Mouse (Mus musculus): Measurements from ENCODE around the gene Gm21188. TPM values are rescaled to one million over a fixed set of nuclear protein-coding genes. Genes with fewer than 3 reads are reported as not detected.
"Not testable (repeated sequence)": the region's sequence is repeated elsewhere in the genome, so short reads cannot be mapped to it uniquely, and the experiment has no call there.

Gene Gm21188
- total RNA-seq, 2 experiments from 2014 or later: 0.36 TPM; not detected in 1

DNA sequence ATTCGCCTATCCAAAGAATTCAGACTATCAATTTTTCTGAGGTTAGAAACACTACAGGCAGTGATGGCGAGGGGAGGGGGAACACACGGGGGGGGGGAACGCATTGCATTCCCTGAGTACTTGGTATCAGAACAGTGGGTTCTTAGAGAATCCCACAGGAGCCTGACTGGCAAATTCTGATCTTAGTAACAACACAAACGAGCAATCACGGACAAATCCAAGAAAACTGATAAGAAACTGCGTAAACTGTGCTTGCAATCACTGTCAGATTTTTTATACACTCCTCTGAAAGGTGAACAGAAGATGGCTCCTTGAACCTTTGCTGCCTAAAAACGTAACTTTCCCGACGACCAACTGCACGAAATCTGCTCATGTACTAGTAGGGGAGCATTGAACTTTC is 24.6 kb downstream of the Gm21188 start:
- DNase-seq (ENCODE audit: low spot score in 2 of 2): not testable (repeated sequence)

DNA sequence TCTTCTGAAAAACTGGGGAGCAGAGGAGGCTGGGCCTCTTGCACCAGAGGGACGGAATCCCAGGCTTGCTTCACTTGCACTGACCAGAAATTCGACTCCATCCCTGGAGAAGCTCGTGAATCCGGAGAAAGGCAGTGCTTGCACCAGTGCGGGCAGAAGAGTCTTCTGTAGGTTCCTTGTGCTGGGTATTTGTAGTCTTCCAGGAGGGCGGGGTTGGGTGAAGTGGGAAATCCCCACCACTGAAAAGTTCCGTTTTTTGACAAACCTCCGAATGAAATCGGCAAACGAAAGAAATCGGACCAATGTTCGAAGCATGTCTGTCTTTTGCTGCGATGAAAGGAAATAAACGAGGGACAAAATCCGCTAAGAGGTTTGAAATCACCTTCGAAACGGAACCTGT is 25.1 kb downstream of the Gm21188 start, which contains the start of gene Gm36079:
Gene Gm36079 (minus strand): TSS at position 101 of the 400 bp plus-strand sequence.
- DNase-seq (ENCODE audit: low spot score in 2 of 2): not testable (repeated sequence)

DNA sequence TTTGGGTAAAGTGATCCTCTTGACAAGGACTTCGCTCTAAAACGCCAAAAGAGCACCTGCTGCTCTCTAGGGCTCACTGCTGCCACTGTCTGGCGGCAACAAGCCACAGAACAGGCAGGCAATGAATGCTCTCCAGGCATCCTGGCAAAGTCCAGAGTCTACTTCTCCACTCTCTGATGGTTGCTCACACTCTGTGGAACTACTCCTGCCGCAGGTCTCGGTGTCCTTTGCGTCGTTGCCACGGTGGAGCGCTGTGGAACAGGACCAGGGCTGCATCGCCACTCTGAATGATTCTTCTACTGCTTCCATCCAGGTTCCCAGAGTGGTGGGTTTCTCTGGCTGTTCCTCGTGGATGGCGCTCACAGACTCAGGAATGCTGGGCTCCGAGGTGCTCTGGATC is 25.6 kb downstream of the Gm21188 start:
- peak in 1 of 2 experiments; percentile 7 for DNase-seq (ENCODE audit: low spot score in 2 of 2)

DNA sequence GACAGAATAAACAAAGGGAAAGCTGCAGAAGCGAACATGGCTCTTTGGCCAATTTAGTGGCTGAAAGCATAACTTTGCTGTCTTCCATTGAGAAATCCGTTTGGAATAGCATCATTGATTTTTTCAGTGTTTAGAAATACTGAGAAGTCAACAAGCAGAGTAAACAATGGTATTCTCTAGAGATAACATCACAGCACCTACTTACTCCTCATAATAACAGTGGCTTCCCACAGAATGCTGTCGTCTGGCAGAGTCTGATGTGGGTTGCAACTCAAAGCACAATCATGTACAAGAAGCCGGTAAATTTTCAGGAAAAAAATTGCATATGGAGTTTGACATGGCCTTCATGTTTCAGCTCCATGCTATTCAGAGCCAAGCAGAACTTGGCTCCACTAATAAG is 26.4 kb downstream of the Gm21188 start:
- DNase-seq (ENCODE audit: low spot score in 2 of 2): peak in 1 of 2 experiments; percentile 14

DNA sequence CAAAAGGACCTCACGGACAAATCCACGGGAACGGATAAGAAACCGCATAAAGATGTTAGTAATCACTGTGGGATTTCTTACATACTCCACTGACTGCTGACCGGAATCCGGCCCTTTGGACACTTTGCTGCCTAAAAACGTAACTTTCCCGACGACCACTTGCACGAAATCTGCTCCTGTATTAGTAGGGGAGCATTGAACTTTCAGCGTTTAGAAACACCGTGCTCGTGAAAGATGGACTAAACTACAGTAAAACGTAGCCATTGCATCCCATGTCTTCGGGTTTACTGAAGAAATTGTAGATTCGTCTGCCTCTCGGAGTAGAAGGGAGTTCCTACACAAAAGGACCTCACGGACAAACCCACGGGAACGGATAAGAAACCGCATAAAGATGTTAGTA is 27.0 kb downstream of the Gm21188 start:
- DNase-seq (ENCODE audit: low spot score in 2 of 2): not testable (repeated sequence)

DNA sequence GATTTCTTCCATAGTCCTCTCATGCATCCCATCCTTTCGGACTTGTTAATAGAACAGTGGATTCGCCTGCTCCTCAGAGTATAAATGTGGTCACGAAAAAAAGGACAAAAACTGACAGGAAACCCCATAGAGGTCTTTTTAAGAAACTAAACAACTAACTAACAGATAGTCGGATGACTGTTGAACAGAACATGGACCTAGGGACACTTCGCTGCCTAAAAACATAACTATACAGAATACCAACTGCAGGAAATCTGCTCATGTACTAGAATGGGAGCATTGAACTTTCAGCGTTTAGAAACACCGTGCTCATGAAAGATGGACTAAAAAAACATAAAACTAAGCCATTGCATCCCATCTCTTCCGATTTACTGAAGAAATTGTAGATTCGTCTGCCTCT is 27.4 kb downstream of the Gm21188 start:
- not testable (repeated sequence) for DNase-seq (ENCODE audit: low spot score in 2 of 2)

DNA sequence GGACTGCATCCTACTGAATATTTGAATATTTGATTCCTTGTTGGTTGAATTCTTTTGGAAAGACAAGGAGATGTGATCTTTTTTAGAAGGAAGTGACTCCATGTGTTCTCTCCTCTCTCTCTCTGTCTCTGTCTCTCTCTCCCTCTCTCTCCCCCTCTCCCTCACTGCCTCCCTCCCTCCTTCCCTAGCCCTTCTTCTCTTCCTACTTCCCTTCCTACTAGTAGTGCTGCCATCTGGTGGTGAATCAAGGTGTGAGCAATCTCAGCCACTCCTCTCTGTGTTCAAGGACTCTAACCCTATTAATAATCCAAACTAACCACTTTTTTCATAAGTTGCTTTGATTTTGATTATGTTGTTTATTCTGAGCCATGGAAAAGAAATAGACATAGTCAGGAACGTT is 30.5 kb downstream of the Gm21188 start:
- not testable (repeated sequence) for DNase-seq (ENCODE audit: low spot score in 2 of 2)

DNA sequence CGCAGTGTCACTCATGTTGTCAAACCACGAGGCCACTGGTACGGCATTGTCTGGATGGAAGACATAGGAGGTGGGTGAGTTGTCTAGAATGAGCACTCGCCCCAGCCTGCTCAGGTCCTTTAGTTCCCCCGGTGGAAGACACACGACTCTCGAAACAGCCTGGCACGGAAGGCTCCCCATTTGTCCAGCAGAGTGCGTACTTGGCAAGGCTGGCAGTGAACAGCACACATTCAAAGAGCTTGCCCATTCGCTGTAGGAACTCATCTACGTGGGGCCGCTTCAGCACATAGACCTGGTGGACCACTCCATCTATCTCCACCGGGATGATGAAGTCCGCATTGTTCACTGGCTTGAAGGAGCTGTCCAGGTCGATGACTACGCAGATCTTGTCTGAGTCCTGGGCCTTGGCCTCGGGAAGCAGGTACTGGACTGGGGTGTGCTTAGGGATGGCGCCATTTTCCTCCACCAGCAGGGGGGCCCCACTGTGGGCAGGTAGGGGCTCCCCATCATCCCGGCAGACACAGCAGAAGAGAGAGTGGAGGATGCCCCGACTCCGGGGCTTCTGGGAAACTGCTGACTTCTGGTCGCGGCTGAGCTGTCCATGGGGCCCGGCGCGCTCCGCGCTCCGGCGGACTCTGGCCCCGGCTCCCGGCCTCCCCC is 36.5 kb downstream of the Gm21188 start:
- not testable (repeated sequence) for DNase-seq (ENCODE audit: low spot score in 2 of 2)

DNA sequence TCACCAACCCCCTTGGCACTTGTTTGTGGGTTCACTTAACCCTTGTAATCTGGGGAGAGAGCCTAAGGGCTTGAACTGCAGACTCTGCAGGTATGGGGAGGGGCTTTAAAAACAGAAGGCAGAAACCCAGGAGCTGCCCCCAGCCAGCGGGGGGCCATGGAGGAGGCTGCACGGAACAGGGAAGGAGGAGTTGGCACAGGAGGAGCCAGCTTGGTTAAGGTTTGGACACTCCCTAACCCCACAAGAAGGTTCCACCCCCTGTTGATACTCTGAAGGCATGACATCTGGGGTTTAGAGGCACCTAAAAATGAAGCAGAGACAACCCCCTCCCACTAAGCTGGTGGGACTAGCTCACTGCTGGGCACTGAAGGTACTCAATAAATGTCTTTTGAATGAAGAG is 38.0 kb downstream of the Gm21188 start:
- not testable (repeated sequence) for DNase-seq (ENCODE audit: low spot score in 2 of 2)

DNA sequence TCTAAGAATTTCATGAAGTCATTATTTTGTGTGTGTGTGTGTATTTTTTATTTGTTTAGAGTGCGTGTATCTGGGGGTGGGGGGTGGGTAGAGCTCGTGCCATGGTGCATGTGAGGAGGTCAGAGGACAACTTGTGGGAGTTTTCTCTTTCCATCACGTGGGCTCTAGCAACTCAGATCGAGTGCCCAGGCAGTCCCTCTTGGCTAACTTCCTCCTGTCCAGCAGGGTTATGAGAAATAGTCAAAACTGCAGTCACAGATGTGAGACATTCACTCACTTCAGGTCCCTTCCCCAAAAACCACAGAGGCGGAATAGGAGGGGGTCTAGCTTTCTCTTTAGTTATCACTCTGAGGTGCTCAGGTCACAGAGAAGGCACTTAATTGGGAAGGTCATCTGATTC is 38.5 kb downstream of the Gm21188 start:
- not testable (repeated sequence) for DNase-seq (ENCODE audit: low spot score in 2 of 2)

DNA sequence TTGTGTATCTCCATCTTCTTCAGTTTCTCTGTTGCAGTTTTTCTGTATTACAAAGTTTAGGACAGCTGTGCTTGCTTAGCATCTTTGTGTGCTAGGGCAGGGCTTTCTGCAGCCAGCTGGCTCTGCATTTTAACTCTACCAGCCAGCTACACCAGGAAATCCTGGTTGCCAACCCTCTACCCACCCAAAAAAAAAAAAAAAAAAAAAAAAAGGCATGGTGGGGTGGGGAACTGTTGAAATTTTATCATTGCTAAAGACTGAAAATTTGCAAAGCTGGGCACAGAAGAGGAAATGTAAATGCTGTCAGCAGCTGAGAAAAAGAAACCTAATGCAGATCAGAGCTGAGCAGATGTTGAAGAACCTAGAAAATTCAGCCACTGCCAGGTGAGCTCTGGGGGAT is 41.9 kb downstream of the Gm21188 start:
- DNase-seq (ENCODE audit: low spot score in 2 of 2): not testable (repeated sequence)

DNA sequence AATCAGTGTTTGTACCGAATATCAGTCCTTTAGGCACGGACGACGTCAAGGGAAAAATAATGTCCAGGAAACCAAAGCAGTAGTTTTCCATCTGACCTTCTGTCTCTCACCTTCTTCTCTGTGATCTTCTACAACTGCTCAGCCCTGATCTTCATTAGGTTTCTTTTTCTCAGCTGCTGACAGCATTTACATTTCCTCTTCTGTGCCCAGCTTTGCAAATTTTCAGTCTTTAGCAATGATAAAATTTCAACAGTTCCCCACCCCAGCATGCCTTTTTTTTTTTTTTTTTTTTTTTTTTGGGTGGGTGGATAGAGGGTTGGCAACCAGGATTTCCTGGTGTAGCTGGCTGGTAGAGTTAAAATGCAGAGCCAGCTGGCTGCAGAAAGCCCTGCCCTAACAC is 52.8 kb downstream of the Gm21188 start:
- not testable (repeated sequence) for DNase-seq (ENCODE audit: low spot score in 2 of 2)

DNA sequence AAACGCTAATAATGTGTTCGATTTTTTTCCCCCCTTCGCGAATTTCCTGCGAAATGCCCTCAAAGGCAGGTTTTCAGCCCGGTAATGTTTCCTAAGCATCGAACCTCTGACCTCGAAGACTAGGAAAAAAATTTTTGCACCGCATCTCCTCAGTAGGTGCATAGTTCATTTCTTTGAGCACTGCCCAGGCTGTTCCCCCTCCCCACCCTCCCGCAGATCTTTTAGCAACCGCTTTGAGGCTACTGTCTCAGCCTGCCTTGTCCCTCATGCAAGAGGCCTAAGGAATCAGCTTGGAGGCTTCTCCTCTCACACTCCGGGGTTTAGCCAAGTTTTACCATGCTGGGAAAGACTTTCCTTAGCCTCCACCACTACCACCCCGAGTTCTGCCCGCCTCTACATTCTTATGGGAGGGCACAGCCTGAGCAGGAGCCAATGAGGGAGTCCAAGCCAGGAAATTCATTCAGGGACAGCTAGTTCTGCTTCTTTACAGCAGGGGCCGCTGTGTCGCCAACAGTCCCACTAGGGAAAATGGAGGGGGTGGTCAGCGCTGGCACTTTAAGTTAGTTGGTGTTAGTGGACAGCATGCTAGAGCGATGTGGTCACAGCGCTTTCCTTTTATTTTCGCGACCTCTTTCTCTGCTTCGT is 53.4 kb downstream of the Gm21188 start:
- DNase-seq (ENCODE audit: low spot score in 2 of 2): not testable (repeated sequence)

DNA sequence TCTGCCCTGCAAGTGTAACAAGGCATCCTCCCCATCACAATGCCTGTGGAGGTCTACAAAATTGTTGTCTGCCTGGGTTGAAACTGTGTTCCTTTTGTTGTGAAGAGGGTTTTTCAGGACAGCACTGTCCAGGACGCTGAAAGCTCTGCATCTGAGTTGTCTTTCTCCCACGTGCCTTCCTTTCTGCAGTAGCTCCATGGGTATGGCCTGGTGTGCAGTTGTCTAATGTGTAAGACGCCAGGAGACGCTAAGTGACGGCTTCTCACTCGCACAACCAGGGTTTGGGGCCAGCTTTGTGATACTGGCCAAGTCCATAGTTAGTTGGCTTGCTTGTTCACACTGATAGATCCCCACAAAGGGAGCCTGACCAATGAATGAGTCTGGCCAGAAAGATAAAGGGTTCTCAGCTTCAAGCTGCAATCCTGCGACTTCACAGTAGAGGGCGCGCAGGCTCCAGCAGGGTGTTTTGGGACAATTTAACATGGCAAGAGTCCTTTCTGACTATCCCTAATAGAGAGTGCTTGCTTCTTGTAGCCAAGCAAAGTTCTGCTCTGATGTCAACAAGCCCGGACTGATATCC is 60.0 kb downstream of the Gm21188 start:
- DNase-seq (ENCODE audit: low spot score in 2 of 2): not testable (repeated sequence)

DNA sequence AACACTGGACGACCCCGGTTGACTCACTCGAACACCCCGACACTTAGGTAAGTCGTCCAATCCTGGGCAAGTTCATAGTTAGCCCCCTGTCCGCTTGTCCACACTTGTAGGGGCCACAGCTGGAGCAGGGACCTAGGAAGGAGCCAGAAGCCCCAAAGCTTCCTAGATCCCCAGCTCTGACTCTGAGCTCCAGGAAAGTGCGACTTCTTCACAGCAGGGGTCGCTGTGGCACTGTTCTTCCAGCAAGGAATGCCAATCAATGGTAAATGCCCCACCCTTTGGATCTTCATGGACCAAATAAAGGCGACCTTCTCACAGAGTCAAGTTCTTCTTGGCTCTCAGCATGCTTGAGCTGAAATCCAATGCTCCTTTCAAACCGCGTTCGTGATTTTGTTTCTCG is 60.7 kb downstream of the Gm21188 start:
- not testable (repeated sequence) for DNase-seq (ENCODE audit: low spot score in 2 of 2)

Other genes starting within 250 kb of the Gm21188 start
- not detected for gene AF067063, start 222.0 kb downstream of the Gm21188 start, total RNA-seq (2021)
- not detected for gene D13Ertd608e, start 216.2 kb downstream of the Gm21188 start, total RNA-seq (2021)
- gene Tcstv1, start 157.4 kb downstream of the Gm21188 start, total RNA-seq (2021): not detected
- not detected for gene Gm21761, start 122.9 kb downstream of the Gm21188 start, total RNA-seq (2021)
- gene B020031M17Rik, start 101.4 kb downstream of the Gm21188 start, total RNA-seq (2021): not detected
- not detected for gene Gm36079, start 25.2 kb downstream of the Gm21188 start, total RNA-seq (2021)
- gene Gm20767, start 88.1 kb upstream of the Gm21188 start, total RNA-seq (2021): not detected
- gene Gm21818, start 120.2 kb upstream of the Gm21188 start, total RNA-seq (2021): not detected
- not detected for gene Gm21762, start 163.8 kb upstream of the Gm21188 start, total RNA-seq (2021)
- not detected for gene Gm21731, start 186.9 kb upstream of the Gm21188 start, total RNA-seq (2021)
- gene AF067061, start 210.9 kb upstream of the Gm21188 start, total RNA-seq (2021): not detected
- gene BC147527, start 248.2 kb upstream of the Gm21188 start, total RNA-seq (2021): not detected

Data from gastrocnemius, postnatal 4 days (tissue).